Mouse (Mus musculus) left cerebral cortex, adult 6 months (tissue): ENCODE measurements around the gene Usp45. TPM values are rescaled to one million over a fixed set of nuclear protein-coding genes. Genes with fewer than 3 reads are reported as not detected.

Experiments
- long read RNA-seq, 2 experiments: library from polyadenylated mRNA; unstranded; transcript quantifications; one replicate each; pipeline ENCODE4 v2.0.0; 2019 to 2020
- polyA plus RNA-seq: library from polyadenylated mRNA; unstranded; fragments of <200 nt; fragmentation: Nextera tagmentation; gene quantifications from 2 replicates; pipeline ENCODE4 v1.2.3, GENCODE M21; 2021

Usp45 gene
- polyA plus RNA-seq: 6.1 and 9.7 TPM in 2 replicates
- long read RNA-seq, experiment 1, full-length matches to known transcripts: 11 of 42 reads
- long read RNA-seq, experiment 1, partial matches to known transcripts: 9 of 42 reads
- long read RNA-seq, experiment 1, other reads (novel, unspliced or antisense): 22 of 42 reads
- long read RNA-seq, experiment 2, full-length matches to known transcripts: 1 of 16 reads
- long read RNA-seq, experiment 2, partial matches to known transcripts: 4 of 16 reads
- long read RNA-seq, experiment 2, other reads (novel, unspliced or antisense): 11 of 16 reads

DNA sequence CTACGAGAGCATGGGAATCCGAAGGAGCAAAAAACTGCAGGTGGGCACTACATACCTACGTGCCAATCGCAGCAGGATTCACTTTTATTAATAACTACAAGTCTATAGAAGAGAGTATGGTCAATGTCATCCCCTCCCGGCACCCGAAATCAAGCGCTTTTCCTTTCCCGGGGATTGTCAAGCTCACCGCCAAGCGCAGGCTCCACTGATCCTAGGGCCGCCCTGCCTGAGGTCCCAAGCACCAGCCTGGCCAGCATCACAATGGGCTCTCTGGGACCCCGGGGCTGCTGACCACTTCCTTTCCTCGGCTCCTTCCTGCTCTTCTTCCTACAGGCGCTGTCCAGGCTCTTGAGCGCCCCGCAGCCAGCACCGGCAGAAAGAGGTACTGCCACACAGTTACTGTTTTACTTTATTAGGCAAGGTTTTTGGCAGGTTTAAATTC lies at the start of gene Usp45, which contains the start of gene Tstd3:
Gene Usp45 (plus strand): TSS at position 294 of the 442 bp plus-strand sequence.
Gene Tstd3 (minus strand): TSS at position 350 of the 442 bp plus-strand sequence.

DNA sequence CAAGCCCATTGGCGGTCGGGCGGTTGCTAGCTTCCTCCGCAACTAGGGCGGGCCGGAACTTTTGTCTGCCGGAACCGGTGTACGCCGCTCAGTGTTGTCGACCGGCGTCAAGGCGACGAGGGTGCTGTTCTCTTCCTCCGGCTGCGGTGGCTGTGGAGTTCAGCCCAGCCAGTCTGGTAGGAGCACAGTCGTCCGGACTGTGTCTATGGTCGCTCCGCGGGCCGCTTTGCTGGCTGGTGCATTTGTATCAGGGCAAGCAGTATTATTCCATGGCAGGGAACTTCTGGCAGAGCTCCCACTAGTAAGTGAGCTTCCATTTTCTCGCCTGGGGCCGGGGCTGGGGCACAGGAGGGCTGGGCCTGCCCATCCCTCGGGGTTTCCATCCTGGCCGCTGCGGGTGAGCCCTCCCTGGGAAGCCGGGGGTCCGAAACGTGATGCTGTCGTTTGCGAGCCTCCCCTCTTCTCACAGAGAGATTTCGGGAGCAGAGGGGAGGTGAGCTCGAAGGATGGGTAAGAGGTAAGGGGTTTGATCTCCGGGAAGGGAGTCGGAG lies 39.3 kb upstream of the Usp45 start, which contains the start of gene Ccnc:
Gene Ccnc (plus strand): TSS at position 87 of the 551 bp plus-strand sequence.

DNA sequence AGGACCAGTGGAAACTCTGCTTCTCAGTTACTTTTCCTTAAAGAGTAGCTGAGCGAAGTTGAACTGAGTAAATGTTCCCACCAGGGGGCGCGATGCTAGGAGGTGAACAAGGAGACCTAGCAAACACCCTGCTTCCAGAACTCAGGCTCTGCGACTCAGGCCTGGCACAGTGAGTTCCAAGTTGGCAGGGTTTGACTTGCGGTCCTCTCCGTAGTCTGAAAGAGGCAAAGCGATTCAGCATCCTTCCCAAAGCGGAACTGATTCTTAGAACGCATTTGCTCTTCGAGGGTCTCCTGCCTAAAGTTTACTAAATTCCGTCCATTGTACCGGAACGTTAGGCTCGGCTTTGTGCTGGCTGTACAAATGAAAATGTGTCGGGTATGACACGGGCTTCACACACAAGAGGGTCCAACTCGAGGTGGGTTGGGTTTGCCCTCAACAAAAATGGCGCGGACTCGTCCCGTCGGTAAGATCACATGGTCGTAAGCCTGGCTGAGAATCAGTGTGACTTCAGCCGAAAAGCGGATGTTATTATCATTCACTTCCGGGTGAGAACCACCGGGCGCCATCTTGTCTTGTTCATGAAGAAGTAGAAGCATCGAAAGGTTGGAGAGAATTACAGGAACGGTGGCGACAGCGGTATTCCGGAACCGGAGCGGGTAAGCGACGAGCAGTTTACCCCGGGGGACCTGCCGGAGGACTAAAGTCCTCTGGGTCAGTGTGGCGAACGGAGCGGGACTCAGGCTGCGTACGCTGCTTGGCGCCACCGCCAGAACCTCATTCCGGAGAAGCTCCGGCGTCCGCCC lies 80.7 kb downstream of the Usp45 start, which contains the start of gene Pnisr:
Gene Pnisr (plus strand): TSS at position 103 of the 806 bp plus-strand sequence.

GRCm38 (mm10) chr4:21879565-21880220 lies 112.7 kb downstream of the Usp45 start, which contains the start of gene Coq3:
TSS of gene Coq3 (plus strand) at chr4:21879673.

Other genes starting within 250 kb of the Usp45 start
- not detected in 2 replicates for gene Prdm13, start 81.2 kb upstream of the Usp45 start, polyA plus RNA-seq
- 41.0 and 46.0 TPM in 2 replicates for gene Ccnc, start 39.5 kb upstream of the Usp45 start, polyA plus RNA-seq
- gene Tstd3, start 56 bp downstream of the Usp45 start, polyA plus RNA-seq: 20.7 and 22.3 TPM in 2 replicates
- gene Pnisr, start 80.4 kb downstream of the Usp45 start, polyA plus RNA-seq: 46.2 and 57.1 TPM in 2 replicates
- 13.0 and 13.2 TPM in 2 replicates for gene Coq3, start 112.5 kb downstream of the Usp45 start, polyA plus RNA-seq
- gene Faxc, start 164.2 kb downstream of the Usp45 start, polyA plus RNA-seq: 5.4 and 13.5 TPM in 2 replicates